Mouse (Mus musculus) small intestine, adult 2 months (tissue): ENCODE results near the gene Madcam1. TPM values are rescaled to one million over a fixed set of nuclear protein-coding genes. Genes with fewer than 3 reads are reported as not detected.

Source experiments
- H3K27ac ChIP-seq: fragments of 200-500 bp; 2 replicates; pipeline ENCODE4 v1.5.1; 2012; ENCODE audit warnings: low read depth, low read length, control low read depth, inconsistent platforms; ENCODE audit not compliant: insufficient read depth
- H3K27me3 ChIP-seq: fragments of 200-500 bp; 2 replicates; pipeline ENCODE4 v1.6.1; 2012; ENCODE audit warnings: mild to moderate bottlenecking, moderate library complexity, low read length, inconsistent platforms; ENCODE audit not compliant: control insufficient read depth, insufficient read depth
- H3K36me3 ChIP-seq: fragments of 200-500 bp; 2 replicates; pipeline ENCODE4 v1.6.1; 2012; ENCODE audit warnings: mild to moderate bottlenecking, low read length, control low read depth, inconsistent platforms; ENCODE audit not compliant: control insufficient read depth, insufficient read depth
- H3K4me1 ChIP-seq: fragments of 200-500 bp; 2 replicates; pipeline ENCODE4 v1.6.1; 2012; ENCODE audit warnings: low read length, inconsistent platforms, mixed read lengths; ENCODE audit not compliant: control insufficient read depth, insufficient read depth, insufficient read length
- H3K4me3 ChIP-seq: fragments of 200-500 bp; 2 replicates; pipeline ENCODE4 v1.5.1; 2012; ENCODE audit warnings: low read depth, mild to moderate bottlenecking, control low read depth, inconsistent platforms, low read length, moderate library complexity
- CTCF ChIP-seq: fragments of 200-500 bp; IDR thresholded peaks from 2 replicates; pipeline ENCODE4 v1.5.1; 2012; ENCODE audit warnings: low read depth, mild to moderate bottlenecking, control low read depth, inconsistent platforms, low read length, moderate library complexity, mixed read lengths; ENCODE audit not compliant: insufficient replicate concordance, insufficient read length; ENCODE audit errors: extremely low read depth
- POLR2A ChIP-seq: fragments of 200-500 bp; IDR thresholded peaks from 2 replicates; pipeline ENCODE4 v1.6.1; 2012; ENCODE audit warnings: low read depth, mild to moderate bottlenecking, control low read depth, inconsistent platforms, low read length, moderate library complexity
- WGBS: fragments of 180-500 bp; shearing (Covaris S2); methylation state at CpG from one replicate; pipeline ENCODE4 v1.1.7; 2018; 5-methylcytosine and 5-hydroxymethylcytosine counted together
- polyA plus RNA-seq: library from polyadenylated mRNA; depleted of rRNA; stranded (reverse); fragments of >200 nt; gene quantifications from 2 replicates; pipeline ENCODE4 v1.2.3, GENCODE M21; 2012

The Madcam1 gene
- polyA plus RNA-seq, 1 experiment, result 20.7 TPM

DNA sequence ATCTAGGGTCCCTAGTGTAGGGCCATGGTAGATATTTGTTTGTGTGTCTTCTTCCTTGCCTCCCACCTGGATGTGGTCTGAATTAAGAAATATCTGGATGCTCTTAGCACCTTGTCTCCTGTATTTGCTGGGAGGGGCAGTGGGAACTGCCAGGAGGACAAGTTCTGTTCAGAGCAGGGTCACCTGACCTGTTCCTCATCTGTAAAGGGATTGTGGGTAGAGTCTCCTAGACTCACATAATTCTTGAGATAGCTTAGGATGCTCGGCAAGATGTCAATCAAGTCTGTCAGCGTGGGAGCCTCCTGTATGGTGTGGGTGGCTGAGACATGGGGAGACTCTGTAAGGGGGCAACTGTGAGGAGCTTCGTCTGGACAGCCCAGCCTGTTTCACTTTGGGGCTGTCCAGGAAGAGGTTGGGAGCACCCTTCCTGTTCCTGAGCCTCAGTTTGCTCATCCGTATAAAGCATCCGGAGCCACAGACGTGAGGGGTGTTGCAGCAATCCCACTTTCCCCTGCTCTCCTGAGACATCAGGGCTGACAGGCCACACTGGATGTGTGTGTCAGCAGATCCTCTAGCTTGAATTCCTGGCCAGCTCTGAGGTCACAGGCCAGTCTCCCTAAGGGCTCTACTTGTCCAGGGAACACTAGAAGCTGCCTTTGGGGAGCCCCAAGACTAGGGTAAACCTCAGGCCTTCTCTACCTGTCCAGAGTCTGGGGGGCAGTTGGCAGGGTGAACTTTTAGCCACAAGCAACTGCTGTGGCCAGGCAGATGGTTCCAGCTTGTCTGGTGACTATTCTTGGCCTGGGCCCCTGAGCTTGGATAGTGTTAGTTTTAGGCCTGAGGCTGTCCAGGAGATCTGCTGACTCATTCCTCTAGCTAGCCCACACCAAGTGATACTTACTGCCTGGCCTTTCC is 19.6 kb downstream of the Madcam1 start:
- H3K27ac ChIP-seq, result no peak overlapping the region
- H3K4me1 ChIP-seq, result peaks cover 21% of the 10 kb centered on the region
- WGBS, result 62% methylated on average over 6 of the region's 6 CpGs
- peaks cover 38% of the 10 kb centered on the region for H3K36me3 ChIP-seq
- no peak overlapping the region for H3K4me3 ChIP-seq
- TF ChIP-seq POLR2A, result no peak
- TF ChIP-seq CTCF, result no peak
- H3K27me3 ChIP-seq, result no peaks in the 10 kb centered on the region

DNA sequence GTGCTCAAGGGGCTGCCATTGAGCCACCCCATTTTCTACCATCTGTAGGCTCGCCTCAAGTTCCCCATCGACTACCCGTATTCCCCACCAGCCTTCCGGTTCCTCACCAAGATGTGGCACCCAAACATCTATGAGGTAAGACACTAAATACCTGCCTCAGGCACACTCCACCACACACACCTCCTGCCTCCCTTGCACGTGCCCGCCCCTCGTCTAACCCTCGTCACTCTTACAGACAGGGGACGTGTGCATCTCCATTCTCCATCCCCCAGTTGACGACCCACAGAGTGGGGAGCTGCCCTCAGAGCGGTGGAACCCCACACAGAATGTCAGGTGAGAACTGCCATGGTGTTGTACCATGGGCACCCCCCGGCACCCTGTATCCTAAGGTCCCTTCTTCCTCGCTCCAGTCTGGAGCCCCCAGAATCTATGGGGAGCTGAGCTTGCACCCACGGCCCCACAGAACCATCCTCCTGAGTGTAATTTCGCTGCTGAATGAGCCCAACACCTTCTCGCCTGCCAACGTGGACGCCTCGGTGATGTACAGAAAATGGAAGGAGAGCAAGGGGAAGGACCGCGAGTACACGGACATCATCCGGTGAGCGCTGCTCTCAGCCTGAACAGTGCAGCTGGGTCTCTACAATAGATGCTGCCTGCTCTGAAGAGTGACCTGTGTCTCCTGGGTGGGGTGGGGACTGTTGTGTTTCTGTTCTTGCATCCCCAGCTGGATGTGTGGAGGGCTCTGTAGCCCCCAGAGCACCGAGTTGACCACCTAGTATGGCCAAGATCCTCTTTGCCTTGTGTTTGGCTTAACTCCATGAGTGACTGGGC is 20.6 kb downstream of the Madcam1 start:
- WGBS, result 93% methylated on average over 25 of the region's 25 CpGs
- Histone ChIP-seq H3K36me3 (peaks cover 42% of the 10 kb centered on the region), H3K27me3 (no peaks in the 10 kb centered on the region), H3K4me3 (no peak overlapping the region), H3K4me1 (peaks cover 21% of the 10 kb centered on the region), H3K27ac (no peak overlapping the region)
- TF ChIP-seq POLR2A (no peak), CTCF (no peak)

DNA sequence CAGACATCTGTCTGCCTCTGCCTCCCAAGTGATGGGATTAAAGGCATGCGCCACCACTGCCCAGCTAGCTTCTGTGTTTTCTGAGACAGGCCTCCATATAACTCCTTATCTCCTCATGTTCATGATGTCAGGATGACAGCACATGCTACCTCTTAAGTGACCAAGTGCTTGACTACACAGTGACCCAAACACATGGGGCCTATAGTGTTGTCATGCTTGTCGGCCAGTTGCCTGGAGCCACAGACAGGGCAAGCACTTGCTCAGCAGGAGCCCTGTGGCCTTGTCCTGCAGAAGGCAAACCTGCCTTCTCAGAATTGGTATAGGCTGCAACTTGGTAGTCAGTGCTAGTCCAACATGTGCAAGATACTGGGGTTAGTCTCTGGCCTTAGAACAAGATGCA is 21.9 kb downstream of the Madcam1 start:
- 91% methylated on average over 2 of the region's 2 CpGs for WGBS
- Histone ChIP-seq H3K36me3 (peaks cover 42% of the 10 kb centered on the region), H3K27ac (no peak overlapping the region), H3K27me3 (no peaks in the 10 kb centered on the region), H3K4me3 (no peak overlapping the region), H3K4me1 (peaks cover 12% of the 10 kb centered on the region)
- no peak for TF ChIP-seq POLR2A
- no peak for TF ChIP-seq CTCF

DNA sequence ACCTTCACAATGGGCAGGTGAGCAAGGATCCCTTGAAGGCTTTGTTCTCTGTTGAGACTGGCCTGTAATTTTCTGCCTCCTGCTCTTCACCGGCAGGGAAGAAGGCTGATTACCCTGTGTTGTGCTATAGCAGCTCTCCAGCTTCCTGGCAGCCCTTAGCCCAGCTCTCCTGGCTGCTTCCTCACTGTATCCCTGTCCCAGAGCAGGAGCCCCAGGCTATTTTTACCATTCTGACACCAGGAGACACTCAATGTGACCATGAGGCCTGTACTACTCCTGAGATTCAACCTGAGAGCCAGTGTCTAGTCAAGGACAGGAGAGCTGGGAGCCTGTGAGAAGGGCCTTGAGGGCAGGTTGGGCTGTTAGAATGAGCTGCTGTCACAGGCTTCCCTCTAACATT is 22.3 kb downstream of the Madcam1 start:
- H3K27me3 ChIP-seq, result no peaks in the 10 kb centered on the region
- peaks cover 12% of the 10 kb centered on the region for H3K4me1 ChIP-seq
- TF ChIP-seq CTCF (no peak), POLR2A (no peak)
- H3K27ac ChIP-seq, result no peak overlapping the region
- WGBS, result 93% methylated on average over 1 of the region's 1 CpGs
- no peak overlapping the region for H3K4me3 ChIP-seq
- H3K36me3 ChIP-seq, result peaks cover 42% of the 10 kb centered on the region

DNA sequence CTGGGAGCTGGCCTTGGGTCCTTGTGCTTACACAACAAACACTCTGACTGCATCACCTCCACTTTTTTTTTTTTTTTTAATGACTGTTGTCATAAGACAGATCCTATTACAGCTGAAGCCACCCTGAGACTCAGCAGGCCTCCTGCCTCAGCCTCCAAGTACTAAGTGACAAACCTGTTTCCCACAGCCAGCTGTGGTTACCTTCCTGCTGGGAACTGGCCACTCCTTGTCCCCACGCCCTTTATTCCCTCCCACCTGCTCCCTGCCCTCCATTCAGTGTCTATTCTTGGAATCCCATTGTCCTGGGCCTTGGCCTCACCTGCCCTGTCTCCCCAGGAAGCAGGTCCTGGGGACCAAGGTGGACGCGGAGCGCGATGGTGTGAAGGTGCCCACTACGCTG is 23.2 kb downstream of the Madcam1 start:
- no peak overlapping the region for H3K27ac ChIP-seq
- WGBS, result 86% methylated on average over 6 of the region's 6 CpGs
- peaks cover 42% of the 10 kb centered on the region for H3K36me3 ChIP-seq
- no peaks in the 10 kb centered on the region for H3K27me3 ChIP-seq
- TF ChIP-seq POLR2A (no peak), CTCF (no peak)
- H3K4me1 ChIP-seq, result peaks cover 12% of the 10 kb centered on the region
- no peak overlapping the region for H3K4me3 ChIP-seq

DNA sequence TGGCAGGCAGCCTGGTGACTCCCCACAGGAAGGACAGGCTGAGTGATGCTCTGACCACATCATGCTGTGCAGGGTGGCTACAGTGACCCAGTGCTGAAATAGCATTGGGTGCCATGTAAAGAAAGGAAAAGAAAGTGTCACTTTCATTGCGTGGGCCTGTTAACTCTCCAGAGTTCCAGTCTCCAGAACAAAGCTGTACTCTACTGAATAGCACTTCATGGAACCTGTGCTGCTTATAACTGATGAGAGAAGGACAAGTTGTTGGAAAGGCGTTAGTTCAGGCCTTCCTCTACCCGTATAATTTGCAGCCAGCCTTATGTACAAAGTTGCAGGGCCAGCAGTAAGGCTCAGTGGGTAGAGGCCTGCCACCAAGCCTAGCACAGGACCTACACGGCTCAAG is 24.4 kb downstream of the Madcam1 start, which contains the start of gene Gzmm:
Gzmm (plus strand) TSS at position 301 of the 400 bp plus-strand sequence.
- 79% methylated on average over 4 of the region's 4 CpGs for WGBS
- TF ChIP-seq POLR2A, result no peak
- no peak for TF ChIP-seq CTCF
- H3K4me1 ChIP-seq, result peaks cover 4% of the 10 kb centered on the region; the same call in 1 of the 2 replicates
- H3K27me3 ChIP-seq, result no peaks in the 10 kb centered on the region
- H3K27ac ChIP-seq, result no peak within 1 kb of the TSS
- H3K4me3 ChIP-seq, result no peak within 1 kb of the TSS
- H3K36me3 ChIP-seq, result peaks cover 42% of the 10 kb centered on the region

DNA sequence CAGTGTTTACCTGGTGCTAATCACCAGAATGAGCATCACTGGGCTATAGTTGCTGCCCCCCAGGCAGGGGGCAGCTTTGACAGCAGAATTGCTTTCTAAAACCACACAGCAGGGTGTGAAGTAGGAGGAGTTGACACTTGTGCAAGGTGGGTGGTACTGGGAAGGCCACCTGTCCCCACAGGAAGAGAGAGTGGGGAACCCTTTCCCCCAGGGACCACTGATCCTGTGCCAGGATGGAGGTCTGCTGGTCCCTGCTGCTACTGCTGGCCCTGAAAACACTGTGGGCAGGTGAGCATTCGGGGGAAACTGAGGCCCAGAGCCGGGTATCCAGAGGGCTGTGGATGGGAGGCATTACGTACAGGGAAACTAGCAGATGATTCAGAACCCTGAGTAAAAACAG is 24.8 kb downstream of the Madcam1 start:
- no peak for TF ChIP-seq POLR2A
- TF ChIP-seq CTCF, result no peak
- no peaks in the 10 kb centered on the region for H3K4me1 ChIP-seq
- no peak overlapping the region for H3K4me3 ChIP-seq
- no peak overlapping the region for H3K27ac ChIP-seq
- no peaks in the 10 kb centered on the region for H3K27me3 ChIP-seq
- H3K36me3 ChIP-seq, result peaks cover 42% of the 10 kb centered on the region
- 90% methylated on average over 3 of the region's 3 CpGs for WGBS
